Mouse (Mus musculus) intestine, embryonic 15.5 days (tissue): ENCODE measurements around the gene Rgs3. TPM values are rescaled to one million over a fixed set of nuclear protein-coding genes. Genes with fewer than 3 reads are reported as not detected.

Experiments
- polyA plus RNA-seq: library from polyadenylated mRNA; unstranded; fragments of >200 nt; fragmentation: Nextera tagmentation; extraction: Ambion mirVana; gene quantifications from 2 replicates; pipeline ENCODE4 v1.2.1, GENCODE M21; 2015

Gene Rgs3
- polyA plus RNA-seq, 1 experiment from 2014 or later, result 46.3 TPM

Other genes with a start within 250 kb of the Rgs3 start
- gene Fkbp15, start 199.3 kb upstream of the Rgs3 start, polyA plus RNA-seq, result 23.7 and 24.7 TPM in 2 replicates
- gene Slc31a1, start 199.1 kb upstream of the Rgs3 start, polyA plus RNA-seq, result 96.6 and 102 TPM in 2 replicates
- 138 and 147 TPM in 2 replicates for gene Cdc26, start 151.2 kb upstream of the Rgs3 start, polyA plus RNA-seq
- 17.3 and 18.7 TPM in 2 replicates for gene Prpf4, start 151.1 kb upstream of the Rgs3 start, polyA plus RNA-seq
- gene Rnf183, start 124.6 kb upstream of the Rgs3 start, polyA plus RNA-seq, result not detected in 2 replicates
- 7.7 and 9.1 TPM in 2 replicates for gene Wdr31, start 89.0 kb upstream of the Rgs3 start, polyA plus RNA-seq
- 31.7 and 33.2 TPM in 2 replicates for gene Bspry, start 79.8 kb upstream of the Rgs3 start, polyA plus RNA-seq
- gene Hdhd3, start 56.4 kb upstream of the Rgs3 start, polyA plus RNA-seq, result 61.6 and 76.4 TPM in 2 replicates
- gene Alad, start 39.9 kb upstream of the Rgs3 start, polyA plus RNA-seq, result 156 and 161 TPM in 2 replicates
- gene Pole3, start 34.8 kb upstream of the Rgs3 start, polyA plus RNA-seq, result 70.5 and 71.5 TPM in 2 replicates
- 0.15 and 0.43 TPM in 2 replicates for gene 4933430I17Rik, start 34.5 kb upstream of the Rgs3 start, polyA plus RNA-seq